Mouse (Mus musculus) NIH3T3 (cell line): ENCODE data around the gene Zfp362.
A peak's percentile ranks its signal among the peaks of the same experiment; 100 is the strongest.

ENCODE experiments used
- DNase-seq: peaks from one replicate; pipeline ENCODE4 v3.0.0-alpha.2; 2012; ENCODE audit warnings: low read depth

Zfp362 gene

DNA sequence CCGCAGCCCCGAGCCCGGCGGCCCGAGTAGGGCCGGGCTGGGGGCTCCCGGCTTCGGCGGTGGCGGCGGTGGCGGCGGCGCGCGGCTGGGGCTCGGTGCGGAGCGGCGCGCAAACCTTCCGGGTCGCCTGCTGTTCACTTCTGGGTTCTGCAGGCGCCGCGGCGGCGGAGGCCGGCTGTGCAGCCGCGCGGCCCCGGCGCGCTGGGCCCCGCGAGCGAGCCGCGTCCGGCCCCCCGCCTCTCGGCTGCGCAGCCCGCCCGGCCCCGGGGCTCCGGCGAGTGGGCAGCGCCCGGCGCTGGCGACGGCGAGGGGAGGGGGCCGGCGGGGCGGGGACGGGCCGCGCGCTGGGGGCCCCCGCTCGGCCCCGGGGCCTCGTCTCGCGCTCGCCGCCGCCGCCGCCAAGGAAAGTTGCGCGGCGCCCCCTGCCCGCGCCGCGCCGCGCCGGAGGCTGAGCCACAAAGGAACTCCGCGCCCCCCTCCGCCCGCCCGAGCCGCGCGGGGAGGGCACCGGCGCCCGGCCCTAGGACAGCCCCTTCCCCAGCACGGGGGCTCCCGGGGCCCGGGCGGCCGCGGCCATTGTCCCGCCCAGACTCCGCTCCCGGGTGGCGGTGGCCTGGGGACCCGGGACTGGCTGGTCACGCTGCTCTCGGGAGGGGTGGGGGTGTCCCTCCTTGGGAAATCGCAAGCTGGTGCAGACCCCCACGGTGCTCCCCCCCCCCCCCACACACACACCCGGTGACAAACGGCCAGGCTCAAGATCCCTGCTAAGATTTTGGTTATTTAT is at the start of gene Zfp362:
Gene Zfp362, minus strand, starts transcription at position 3 of the 784 bp plus-strand sequence.
- DNase-seq: peak; percentile 78

DNA sequence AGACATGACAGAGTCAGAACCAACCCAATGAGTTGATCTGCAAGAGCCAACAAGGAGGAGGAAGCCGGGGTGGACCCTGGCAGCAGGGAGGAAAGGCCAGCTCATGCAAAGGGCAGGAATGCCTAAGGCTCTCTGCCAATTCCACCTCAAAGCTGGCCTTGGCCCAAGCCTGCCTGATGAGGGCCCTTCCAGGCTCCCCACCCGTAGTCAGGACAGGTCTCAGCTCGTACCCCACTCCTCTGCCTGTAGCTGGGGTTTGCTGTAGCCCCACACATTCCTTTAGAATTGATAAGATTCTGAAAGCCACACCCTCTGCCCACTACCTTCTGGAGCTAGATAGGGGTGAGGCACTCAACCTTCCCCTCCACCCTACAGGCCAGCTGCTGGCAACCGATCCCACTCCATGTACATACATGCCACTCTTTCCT is 49.8 kb upstream of the Zfp362 start:
- peak; percentile 79 for DNase-seq

GRCm38 (mm10) chr4:128853117-128853516 is 47.3 kb upstream of the Zfp362 start:
- peak; percentile 8 for DNase-seq

GRCm38 (mm10) chr4:128852266-128852887 is 46.5 kb upstream of the Zfp362 start:
- DNase-seq: no peak

GRCm38 (mm10) chr4:128849686-128850085 is 43.8 kb upstream of the Zfp362 start:
- DNase-seq: no peak

- no peak for DNase-seq
These were observed 43.1 kb upstream of the Zfp362 start for GRCm38 (mm10) chr4:128848961-128849360.

- no peak for DNase-seq
These were observed 39.6 kb upstream of the Zfp362 start for GRCm38 (mm10) chr4:128845367-128845973.

- no peak for DNase-seq
These were observed 38.7 kb upstream of the Zfp362 start for GRCm38 (mm10) chr4:128844566-128844965.

GRCm38 (mm10) chr4:128841259-128841658 is 35.4 kb upstream of the Zfp362 start:
- peak; percentile 26 for DNase-seq

DNA sequence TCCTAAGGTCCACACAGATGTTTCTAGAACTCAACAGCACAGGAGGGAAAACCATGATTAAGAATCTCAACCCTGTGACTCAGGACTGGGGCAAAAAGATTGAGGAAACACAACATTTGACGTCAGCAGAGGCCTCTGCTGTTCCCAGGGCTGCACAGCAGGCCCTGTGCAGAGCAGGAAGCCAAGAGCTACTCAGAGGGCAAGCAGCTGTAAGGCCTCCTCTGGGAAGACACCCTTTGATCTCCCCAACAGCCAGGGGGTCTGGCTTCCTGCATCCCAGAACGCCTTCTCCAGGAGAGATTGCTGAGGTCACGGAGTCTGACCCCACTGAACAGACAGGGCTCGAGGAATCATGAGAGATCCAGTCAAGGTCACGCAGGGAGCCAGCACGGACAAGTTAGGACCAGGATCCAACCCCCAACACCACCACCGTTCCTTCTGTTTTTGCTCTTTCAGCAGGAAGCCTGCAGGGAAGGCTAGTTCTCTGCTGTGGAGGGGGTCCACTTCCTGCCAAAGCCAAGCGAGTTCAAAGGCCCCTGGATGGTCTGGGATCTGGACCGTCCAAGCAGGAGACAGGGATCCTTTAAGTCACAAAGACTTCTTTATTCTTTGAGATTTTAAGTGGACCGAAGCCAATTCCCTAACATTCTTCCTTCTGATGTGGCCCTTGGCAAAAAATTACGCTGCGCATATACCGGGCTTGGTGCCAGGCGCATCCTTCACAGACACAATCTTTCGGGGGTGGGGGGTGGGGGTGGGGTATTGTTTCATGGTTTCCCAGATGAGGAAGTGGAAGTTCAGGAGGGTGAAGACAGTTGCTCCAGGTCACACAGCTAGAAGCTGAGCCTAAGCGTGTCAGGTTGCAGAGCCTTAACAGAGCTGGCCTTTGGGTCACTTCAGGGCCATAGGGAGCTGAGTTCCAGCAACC is 34.2 kb upstream of the Zfp362 start:
- DNase-seq: peak; percentile 90

DNA sequence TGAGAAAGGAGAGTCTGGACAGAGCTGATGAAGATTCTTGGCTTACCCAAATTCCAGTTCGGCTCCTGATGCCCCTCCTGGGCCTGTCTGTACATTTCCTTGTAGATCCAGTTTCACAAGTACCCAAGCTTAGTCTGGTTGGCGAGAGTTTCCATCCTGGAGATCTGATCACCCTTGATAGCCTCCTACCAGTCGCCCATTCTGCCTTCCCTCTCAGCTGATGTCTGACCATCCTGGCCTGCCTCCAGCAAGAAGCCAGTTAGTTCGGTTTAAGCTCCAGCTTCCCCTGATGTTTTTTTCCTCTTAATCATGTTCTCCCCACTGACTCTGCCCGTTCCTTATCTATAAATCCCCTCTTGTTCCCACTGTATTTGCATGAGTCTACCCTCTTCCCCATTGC is 32.4 kb upstream of the Zfp362 start:
- DNase-seq: peak; percentile 22

- no peak for DNase-seq
These were observed 18.3 kb upstream of the Zfp362 start for GRCm38 (mm10) chr4:128824131-128824530.

DNA sequence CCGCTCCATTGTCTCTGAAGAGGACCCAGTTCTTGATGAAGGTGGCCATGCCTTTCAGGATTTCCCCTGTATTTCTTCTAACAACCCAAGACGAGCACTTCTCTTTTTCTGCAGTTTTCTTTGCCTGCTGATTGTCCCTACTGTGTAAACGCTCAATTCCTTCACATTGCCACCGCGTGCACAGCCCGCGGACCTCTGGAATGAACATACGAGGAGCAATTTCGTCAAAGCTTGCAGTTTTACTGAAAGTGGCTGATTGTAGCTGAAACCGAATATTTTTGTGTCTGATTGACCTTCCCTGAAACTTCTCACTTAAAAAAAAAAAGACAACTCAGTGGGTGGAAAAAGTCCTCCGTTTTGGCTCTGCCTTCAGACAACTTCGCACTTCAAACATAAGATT is 14.7 kb upstream of the Zfp362 start:
- DNase-seq: no peak

DNA sequence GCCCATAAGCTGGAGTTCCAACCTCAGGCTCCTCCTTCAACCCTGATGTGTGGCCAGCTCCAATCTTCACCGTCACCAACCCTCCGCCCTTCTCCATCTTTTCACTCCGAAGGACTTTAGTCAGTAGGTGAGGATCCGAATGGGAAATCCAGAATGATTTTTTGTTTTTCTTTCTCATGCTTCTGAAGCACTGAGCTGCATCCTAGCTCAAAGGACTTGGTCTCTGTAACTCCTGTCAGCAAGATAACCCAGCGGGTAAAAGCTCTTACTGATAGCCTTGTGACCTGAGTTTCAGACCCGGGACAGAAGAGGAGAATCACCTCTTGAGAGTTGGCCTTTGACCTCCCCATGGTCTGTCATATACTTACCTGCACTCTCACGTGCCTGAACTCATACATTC is 11.2 kb upstream of the Zfp362 start:
- no peak for DNase-seq

DNA sequence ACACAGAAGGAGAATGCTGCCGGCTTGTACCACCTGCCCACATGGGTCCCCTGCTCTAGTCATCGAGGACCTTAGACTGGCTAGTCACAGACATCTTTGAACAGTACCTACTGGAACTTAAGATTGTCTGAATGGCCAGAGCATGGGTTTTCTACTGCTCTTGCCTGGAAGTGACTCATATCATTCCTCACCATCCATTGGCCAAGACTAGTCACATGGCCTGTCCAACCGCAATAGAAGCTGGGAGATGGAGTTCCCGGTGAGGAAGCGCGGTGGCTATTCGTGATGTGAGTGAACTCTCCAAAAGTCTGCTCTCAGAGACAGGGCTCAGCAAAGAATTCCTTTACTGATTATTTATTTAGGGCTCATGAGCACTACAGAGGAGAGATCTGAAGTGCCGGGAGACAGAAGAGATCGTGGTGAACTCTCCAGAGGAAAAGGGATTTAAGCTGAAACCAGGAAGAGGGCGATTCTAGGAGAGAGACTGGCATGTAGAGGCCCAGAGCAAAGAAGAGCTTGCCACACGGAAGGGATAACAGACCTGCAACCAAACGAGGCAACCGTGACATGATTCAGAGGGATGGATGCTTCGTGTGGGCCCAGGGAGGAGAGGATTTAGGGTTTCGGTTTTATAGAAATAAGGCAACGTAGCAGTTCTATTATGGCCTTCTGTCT is 5.7 kb upstream of the Zfp362 start:
- peak; percentile 94 for DNase-seq

DNA sequence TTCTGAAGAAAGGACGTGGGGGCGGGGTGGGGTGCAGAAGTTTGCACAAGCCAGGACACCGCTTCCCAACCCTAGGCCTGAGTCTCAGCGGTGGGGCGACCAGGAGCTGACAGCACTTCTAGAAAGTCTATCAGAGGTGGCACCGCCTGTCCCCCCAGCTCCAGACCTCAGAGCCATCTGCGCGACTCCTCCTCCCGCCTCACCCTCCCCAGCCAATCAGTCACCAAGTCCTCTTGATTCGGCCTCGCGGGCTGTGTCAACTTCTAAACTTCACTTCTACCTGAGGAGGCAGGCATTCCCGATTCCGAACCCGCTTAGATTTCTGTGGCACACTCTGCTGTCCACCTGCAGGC is 958 bp upstream of the Zfp362 start:
- peak; percentile 59 for DNase-seq

- peak; percentile 72 for DNase-seq
These were observed 449 bp downstream of the Zfp362 start for GRCm38 (mm10) chr4:128805150-128806042.

DNA sequence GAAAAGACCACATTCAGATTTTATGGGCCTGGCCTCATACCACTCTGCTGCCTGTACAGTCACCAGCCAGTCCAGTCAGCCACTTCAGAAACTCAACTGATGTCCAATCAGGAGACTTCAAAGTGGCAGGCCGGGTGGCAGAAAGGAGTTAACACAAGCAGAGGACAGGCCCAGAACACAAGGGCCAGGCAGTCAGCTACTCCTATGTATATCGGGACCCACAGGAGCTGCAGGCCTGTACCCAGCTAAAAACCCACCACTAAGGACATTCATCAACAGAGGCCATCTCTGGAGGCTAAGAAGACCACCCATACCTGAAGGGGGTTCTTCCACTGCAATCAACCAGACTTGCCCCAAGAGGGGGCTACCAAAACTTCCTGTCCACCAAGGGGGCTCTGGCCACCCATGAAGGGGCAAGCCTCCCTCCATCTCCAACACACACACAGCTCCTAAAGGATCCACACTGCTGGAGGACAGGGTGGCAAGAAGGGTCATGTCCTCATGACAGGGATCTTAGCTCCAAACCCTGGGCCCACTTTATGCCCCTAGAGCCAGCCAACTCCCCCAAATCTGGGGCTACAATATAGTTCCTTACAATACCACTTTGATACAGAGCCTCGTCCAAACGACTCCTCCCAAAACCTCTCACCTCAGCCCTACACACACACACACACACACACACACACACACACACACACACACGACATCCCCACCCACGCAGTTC is 1.3 kb downstream of the Zfp362 start:
- peak; percentile 61 for DNase-seq

- no peak for DNase-seq
These were observed 2.3 kb downstream of the Zfp362 start for GRCm38 (mm10) chr4:128803569-128803968.
